Mouse (Mus musculus) intestine, embryonic 16.5 days (tissue): ENCODE results near the gene A830018L16Rik. TPM values are rescaled to one million over a fixed set of nuclear protein-coding genes. Genes with fewer than 3 reads are reported as not detected.

Experiments
- ATAC-seq: fragments of 200-750 bp; cut with Nextera tagmentation; 2 replicates; pipeline ENCODE4 v1.8.0; 2017; ENCODE audit warnings: moderate TSS enrichment, moderate library complexity
- H3K27ac ChIP-seq: fragments of 300-500 bp; sonication (generic); 2 replicates; pipeline ENCODE4 v1.5.1; 2014; ENCODE audit warnings: mild to moderate bottlenecking, low read length
- H3K27me3 ChIP-seq: fragments of 300-500 bp; sonication (generic); replicated peaks from 2 replicates; pipeline ENCODE4 v1.6.1; 2014; ENCODE audit warnings: low read length, control low read depth, mixed read lengths; ENCODE audit not compliant: control insufficient read depth, insufficient read depth
- H3K36me3 ChIP-seq: fragments of 300-500 bp; sonication (generic); 2 replicates; pipeline ENCODE4 v1.6.1; 2014; ENCODE audit warnings: low read length, control low read depth; ENCODE audit not compliant: control insufficient read depth, insufficient read depth
- H3K4me1 ChIP-seq: fragments of 300-500 bp; sonication (generic); 2 replicates; pipeline ENCODE4 v1.6.1; 2014; ENCODE audit warnings: low read length, control low read depth, mixed read lengths; ENCODE audit not compliant: control insufficient read depth, insufficient read depth
- H3K4me2 ChIP-seq: fragments of 300-500 bp; sonication (generic); 2 replicates; pipeline ENCODE4 v1.6.1; 2014; ENCODE audit warnings: low read depth, low read length, control low read depth
- H3K4me3 ChIP-seq: fragments of 300-500 bp; sonication (generic); 2 replicates; pipeline ENCODE4 v1.5.1; 2014; ENCODE audit warnings: mild to moderate bottlenecking, low read length
- H3K9ac ChIP-seq: fragments of 300-500 bp; sonication (generic); 2 replicates; pipeline ENCODE4 v1.6.1; 2014; ENCODE audit warnings: low read depth, low read length
- H3K9me3 ChIP-seq: fragments of 300-500 bp; sonication (generic); 2 replicates; pipeline ENCODE4 v1.6.1; 2016; ENCODE audit warnings: low read length, control low read depth; ENCODE audit not compliant: control insufficient read depth
- WGBS: fragments of 180-500 bp; shearing (Covaris S2); extraction: QIAGEN DNeasy Blood & Tissue Kit; methylation state at CpG from one replicate; pipeline ENCODE4 v1.1.7; 2014; 5-methylcytosine and 5-hydroxymethylcytosine counted together
- polyA plus RNA-seq: library from polyadenylated mRNA; unstranded; fragments of >200 nt; fragmentation: Nextera tagmentation; extraction: Ambion mirVana; gene quantifications from 2 replicates; pipeline ENCODE4 v1.2.1, GENCODE M21; 2015

Gene A830018L16Rik
- polyA plus RNA-seq, 1 experiment from 2014 or later: 3.7 TPM

DNA sequence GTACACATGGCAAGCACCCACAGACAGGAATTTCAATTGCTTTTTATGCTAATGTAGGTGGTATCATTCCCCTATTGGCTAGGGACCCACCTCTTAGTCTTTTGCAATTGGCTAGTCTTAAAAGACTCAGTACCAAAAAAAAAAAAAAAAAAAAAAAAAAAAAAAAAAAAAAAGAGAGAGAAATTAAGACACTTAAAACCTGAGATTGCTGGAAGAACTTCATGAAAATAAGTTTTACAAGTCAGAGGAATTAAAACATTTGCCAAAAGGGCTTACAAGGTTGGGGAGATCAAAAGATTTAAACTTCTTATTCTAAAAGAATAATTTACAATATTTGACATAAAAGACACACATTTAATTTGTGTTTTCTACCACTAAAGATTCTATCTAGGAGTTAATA is 336.2 kb downstream of the A830018L16Rik start:
- Histone ChIP-seq H3K4me3 (no peak overlapping the region), H3K4me1 (no peaks in the 10 kb centered on the region), H3K27ac (no peak overlapping the region), H3K36me3 (no peaks in the 10 kb centered on the region), H3K9me3 (no peaks in the 10 kb centered on the region), H3K4me2 (no peak overlapping the region), H3K27me3 (no peaks in the 10 kb centered on the region), H3K9ac (no peak overlapping the region)
- no peak for ATAC-seq

- ATAC-seq: no peak
- Histone ChIP-seq H3K27me3 (no peaks in the 10 kb centered on the region), H3K27ac (no peak overlapping the region), H3K4me2 (no peak overlapping the region), H3K9ac (no peak overlapping the region), H3K4me3 (no peak overlapping the region), H3K36me3 (no peaks in the 10 kb centered on the region), H3K4me1 (no peaks in the 10 kb centered on the region), H3K9me3 (no peaks in the 10 kb centered on the region)
- 58% methylated on average over 2 of the region's 2 CpGs for WGBS
Measured at GRCm38 (mm10) chr1:11750607-11751006, 336.7 kb downstream of the A830018L16Rik start.

DNA sequence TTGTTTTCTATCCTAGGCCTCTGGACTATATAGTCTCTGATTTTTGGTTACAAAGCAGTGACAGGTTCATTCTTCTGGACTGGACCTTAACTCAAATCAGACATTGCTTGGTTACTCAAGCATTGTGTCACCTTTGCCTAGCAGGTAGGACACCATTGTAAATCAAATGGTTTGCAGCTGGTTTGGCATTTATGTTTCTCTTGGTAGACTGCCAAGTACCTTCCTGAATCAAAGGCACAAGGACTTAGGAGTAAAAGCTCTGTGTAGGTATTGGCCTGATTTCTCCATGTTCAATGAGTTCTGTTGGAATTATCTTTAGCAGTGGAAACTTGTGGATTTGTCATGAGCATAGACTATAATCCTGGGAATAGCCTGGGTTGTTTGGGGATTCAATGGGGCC is 338.1 kb downstream of the A830018L16Rik start:
- no peak overlapping the region for H3K4me3 ChIP-seq
- no peaks in the 10 kb centered on the region for H3K27me3 ChIP-seq
- no peak for ATAC-seq
- no peak overlapping the region for H3K9ac ChIP-seq
- no peak overlapping the region for H3K4me2 ChIP-seq
- H3K36me3 ChIP-seq: no peaks in the 10 kb centered on the region
- H3K27ac ChIP-seq: no peak overlapping the region
- no peaks in the 10 kb centered on the region for H3K9me3 ChIP-seq
- H3K4me1 ChIP-seq: no peaks in the 10 kb centered on the region

DNA sequence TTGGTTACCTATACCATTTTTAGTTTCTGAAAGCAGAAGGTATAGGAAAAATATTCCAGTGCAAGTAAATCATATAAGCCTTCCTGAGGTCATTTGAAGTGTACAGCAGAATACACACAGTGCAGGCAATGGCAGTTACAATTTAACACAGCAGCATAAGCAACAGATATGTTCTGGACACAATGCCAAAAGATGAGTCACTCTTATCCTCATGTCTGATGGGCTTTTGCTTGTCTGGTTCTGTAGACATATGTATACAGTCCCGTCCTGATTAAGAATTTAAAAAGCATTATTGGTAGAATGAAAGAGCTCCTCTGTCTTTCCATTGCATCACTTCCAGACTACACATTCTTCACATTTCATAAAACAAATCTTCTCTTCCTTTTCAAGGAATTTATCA is 374.4 kb downstream of the A830018L16Rik start:
- peak; percentile 77 for ATAC-seq

GRCm38 (mm10) chr1:11792820-11793219 is 378.9 kb downstream of the A830018L16Rik start:
- Histone ChIP-seq H3K27me3 (no peaks in the 10 kb centered on the region), H3K9ac (no peak overlapping the region), H3K4me2 (no peak overlapping the region), H3K4me3 (no peak overlapping the region), H3K9me3 (no peaks in the 10 kb centered on the region), H3K4me1 (no peaks in the 10 kb centered on the region), H3K27ac (no peak overlapping the region), H3K36me3 (no peaks in the 10 kb centered on the region)
- peak; percentile 70 for ATAC-seq
- WGBS: 53% methylated on average over 2 of the region's 2 CpGs

More for the DNA sequence above, 374.4 kb downstream of the A830018L16Rik start:
- H3K27ac ChIP-seq: no peak overlapping the region
- H3K9ac ChIP-seq: no peak overlapping the region
- H3K4me3 ChIP-seq: no peak overlapping the region
- no peak overlapping the region for H3K4me2 ChIP-seq
- no peaks in the 10 kb centered on the region for H3K27me3 ChIP-seq
- no peaks in the 10 kb centered on the region for H3K4me1 ChIP-seq
- H3K9me3 ChIP-seq: no peaks in the 10 kb centered on the region
- no peaks in the 10 kb centered on the region for H3K36me3 ChIP-seq
- 18% methylated on average over 1 of the region's 1 CpGs for WGBS

DNA sequence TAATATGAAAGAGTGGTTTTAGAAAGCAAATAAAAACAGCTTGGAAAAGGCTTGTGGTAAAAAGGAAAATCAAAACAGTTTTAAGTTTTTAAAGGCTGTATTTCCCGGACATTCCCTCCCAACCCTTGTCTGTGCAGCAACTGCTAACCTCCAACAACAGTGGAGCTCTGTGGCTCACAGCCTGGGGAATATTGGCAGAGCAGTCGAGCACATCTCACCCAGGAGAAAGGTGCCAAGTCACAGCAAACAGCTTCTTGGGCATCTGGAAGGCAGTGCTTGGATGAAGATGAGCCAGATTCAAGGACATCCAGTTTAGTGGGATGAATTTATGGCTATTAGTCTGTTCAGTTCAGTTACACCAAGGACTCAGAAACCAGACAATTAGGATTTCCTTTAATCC is 381.8 kb downstream of the A830018L16Rik start:
- Histone ChIP-seq H3K9ac (no peak overlapping the region), H3K4me2 (no peak overlapping the region), H3K9me3 (no peaks in the 10 kb centered on the region), H3K27me3 (no peaks in the 10 kb centered on the region), H3K4me3 (no peak overlapping the region), H3K36me3 (no peaks in the 10 kb centered on the region), H3K4me1 (no peaks in the 10 kb centered on the region), H3K27ac (no peak overlapping the region)
- WGBS: 56% methylated on average over 2 of the region's 2 CpGs
- no peak for ATAC-seq

GRCm38 (mm10) chr1:11872847-11873246 is 458.9 kb downstream of the A830018L16Rik start:
- no peak for ATAC-seq
- H3K9me3 ChIP-seq: no peaks in the 10 kb centered on the region
- WGBS: 83% methylated on average over 4 of the region's 4 CpGs

DNA sequence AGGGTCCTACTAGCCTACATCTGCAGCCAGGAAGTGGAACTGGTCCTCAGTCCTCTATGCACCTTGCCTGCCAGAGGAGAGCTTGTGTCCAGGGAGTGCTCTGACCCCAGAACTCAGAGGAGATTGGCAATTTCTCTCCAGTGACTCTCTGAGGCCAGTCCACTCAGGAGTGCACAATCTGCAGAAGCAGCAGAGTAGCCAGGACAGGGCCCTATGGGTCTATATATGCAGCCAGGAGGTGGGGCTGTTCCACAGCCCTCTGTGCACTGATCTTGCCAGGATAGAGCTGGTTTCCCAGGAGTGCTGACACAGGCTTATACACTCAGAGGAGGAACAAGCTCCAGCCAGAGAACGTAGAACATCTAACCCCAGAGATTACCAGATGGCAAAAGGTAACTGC is 459.7 kb downstream of the A830018L16Rik start:
- WGBS: 79% methylated on average over 1 of the region's 1 CpGs
- H3K4me2 ChIP-seq: no peak overlapping the region

More at GRCm38 (mm10) chr1:11872847-11873246, 458.9 kb downstream of the A830018L16Rik start:
- Histone ChIP-seq H3K4me1 (no peaks in the 10 kb centered on the region), H3K9ac (no peak overlapping the region), H3K4me3 (no peak overlapping the region), H3K36me3 (no peaks in the 10 kb centered on the region), H3K27ac (no peak overlapping the region), H3K4me2 (no peak overlapping the region), H3K27me3 (no peaks in the 10 kb centered on the region)

GRCm38 (mm10) chr1:11881706-11882105 is 467.8 kb downstream of the A830018L16Rik start:
- Histone ChIP-seq H3K27me3 (no peaks in the 10 kb centered on the region), H3K4me2 (no peak overlapping the region), H3K9me3 (no peaks in the 10 kb centered on the region), H3K36me3 (no peaks in the 10 kb centered on the region), H3K4me1 (no peaks in the 10 kb centered on the region), H3K4me3 (no peak overlapping the region), H3K27ac (no peak overlapping the region), H3K9ac (no peak overlapping the region)
- 31% methylated on average over 2 of the region's 2 CpGs for WGBS
- ATAC-seq: no peak

More for the DNA sequence above, 459.7 kb downstream of the A830018L16Rik start:
- ATAC-seq: no peak
- H3K27ac ChIP-seq: no peak overlapping the region
- H3K9me3 ChIP-seq: no peaks in the 10 kb centered on the region
- H3K9ac ChIP-seq: no peak overlapping the region
- H3K27me3 ChIP-seq: no peaks in the 10 kb centered on the region
- no peaks in the 10 kb centered on the region for H3K36me3 ChIP-seq
- H3K4me1 ChIP-seq: no peaks in the 10 kb centered on the region
- H3K4me3 ChIP-seq: no peak overlapping the region

DNA sequence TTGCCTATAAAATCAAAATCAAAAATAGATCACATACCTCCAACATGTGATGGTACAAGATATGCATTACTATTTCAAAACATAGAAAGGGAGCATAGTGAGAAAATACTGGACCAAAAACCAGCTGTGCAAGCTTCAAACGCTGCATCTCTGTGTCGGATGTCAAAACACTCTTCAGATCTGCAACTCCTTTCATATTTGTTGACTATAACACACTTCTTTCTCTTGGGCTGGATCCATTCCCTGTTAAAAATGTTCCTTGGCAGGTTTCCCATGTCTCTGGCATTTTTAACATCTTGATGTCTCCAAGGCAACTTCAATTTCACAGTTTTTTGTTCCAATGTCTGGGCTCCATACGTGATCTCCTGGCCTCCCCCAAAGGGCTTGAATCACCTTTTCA is 481.8 kb downstream of the A830018L16Rik start:
- WGBS: 41% methylated on average over 3 of the region's 3 CpGs
- Histone ChIP-seq H3K9me3 (no peaks in the 10 kb centered on the region), H3K36me3 (no peaks in the 10 kb centered on the region), H3K27ac (no peak overlapping the region), H3K27me3 (no peaks in the 10 kb centered on the region), H3K4me3 (no peak overlapping the region), H3K4me2 (no peak overlapping the region), H3K9ac (no peak overlapping the region), H3K4me1 (no peaks in the 10 kb centered on the region)
- peak; percentile 40; the same call in 1 of the 2 replicates for ATAC-seq
